Mouse (Mus musculus) limb, embryonic 11.5 days (tissue): ENCODE data around the gene Tfdp1. TPM values are rescaled to one million over a fixed set of nuclear protein-coding genes. Genes with fewer than 3 reads are reported as not detected.

Experiments used
- ATAC-seq: fragments of 200-750 bp; cut with Nextera tagmentation; 2 replicates; pipeline ENCODE4 v1.8.0; 2017; ENCODE audit warnings: low read depth; ENCODE audit not compliant: insufficient number of reproducible peaks, low FRiP score, low TSS enrichment
- DNase-seq: peaks from one replicate; pipeline ENCODE4 v3.0.0-alpha.2; 2015; ENCODE audit warnings: low spot score
- H3K27ac ChIP-seq: fragments of 300-500 bp; sonication (generic); replicated peaks from 2 replicates; pipeline ENCODE4 v1.5.1; 2014; ENCODE audit warnings: low read depth, mild to moderate bottlenecking, low read length
- H3K27me3 ChIP-seq: fragments of 300-500 bp; sonication (generic); 2 replicates; pipeline ENCODE4 v1.6.1; 2014; ENCODE audit warnings: mild to moderate bottlenecking, low read length, mixed read lengths; ENCODE audit not compliant: control insufficient read depth, insufficient read depth
- H3K36me3 ChIP-seq: fragments of 300-500 bp; sonication (generic); 2 replicates; pipeline ENCODE4 v1.6.1; 2014; ENCODE audit warnings: mild to moderate bottlenecking, low read length, moderate library complexity, mixed read lengths; ENCODE audit not compliant: control insufficient read depth, insufficient read depth
- H3K4me1 ChIP-seq: fragments of 300-500 bp; sonication (generic); 2 replicates; pipeline ENCODE4 v1.6.1; 2014; ENCODE audit warnings: low read length, mixed read lengths; ENCODE audit not compliant: control insufficient read depth, insufficient read depth
- H3K4me2 ChIP-seq: fragments of 300-500 bp; sonication (generic); 2 replicates; pipeline ENCODE4 v1.6.1; 2014; ENCODE audit warnings: low read depth, mild to moderate bottlenecking, moderate library complexity; ENCODE audit not compliant: severe bottlenecking
- H3K4me3 ChIP-seq: fragments of 300-500 bp; sonication (generic); 2 replicates; pipeline ENCODE4 v1.5.1; 2014; ENCODE audit warnings: low read depth, low read length
- H3K9ac ChIP-seq: fragments of 300-500 bp; sonication (generic); 2 replicates; pipeline ENCODE4 v1.6.1; 2014; ENCODE audit warnings: mild to moderate bottlenecking, low read length
- H3K9me3 ChIP-seq: fragments of 300-500 bp; sonication (generic); 2 replicates; pipeline ENCODE4 v1.6.1; 2016; ENCODE audit warnings: low read length; ENCODE audit not compliant: control insufficient read depth
- WGBS: fragments of 180-500 bp; shearing (Covaris S2); extraction: QIAGEN DNeasy Blood & Tissue Kit; methylation state at CpG from one replicate; pipeline ENCODE4 v1.1.7; 2014; 5-methylcytosine and 5-hydroxymethylcytosine counted together
- polyA plus RNA-seq: library from polyadenylated mRNA; unstranded; fragments of >200 nt; fragmentation: Nextera tagmentation; extraction: Ambion mirVana; gene quantifications from 2 replicates; pipeline ENCODE4 v1.2.1, GENCODE M21; 2014

The Tfdp1 gene
- polyA plus RNA-seq, 1 experiment from 2014 or later = 196 TPM

DNA sequence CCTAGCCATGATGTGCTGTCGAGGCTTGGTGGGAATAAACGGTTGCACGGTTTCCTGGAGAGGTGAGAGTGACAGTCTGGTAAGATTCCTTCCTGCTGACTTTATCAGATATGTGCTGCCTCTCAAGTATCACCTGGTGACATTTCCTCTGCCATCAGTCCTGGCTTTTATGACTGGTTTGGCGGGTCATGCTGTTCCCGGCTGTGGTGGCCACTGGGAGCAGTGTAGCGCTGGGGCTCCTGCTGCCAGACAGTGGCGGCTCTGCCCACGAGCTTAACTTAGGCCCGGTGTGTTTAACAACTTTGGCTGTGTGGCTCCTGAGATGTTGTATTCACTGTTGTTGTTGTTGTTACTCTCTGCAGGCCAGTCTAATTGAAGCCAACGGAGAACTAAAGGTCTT, 18.1 kb downstream of the Tfdp1 start:
- Histone ChIP-seq H3K27ac (no peak overlapping the region), H3K27me3 (no peaks in the 10 kb centered on the region), H3K4me2 (no peak overlapping the region), H3K4me3 (no peak overlapping the region), H3K36me3 (peaks cover 53% of the 10 kb centered on the region), H3K9me3 (peaks cover 3% of the 10 kb centered on the region; the same call in 1 of the 2 replicates), H3K9ac (no peak overlapping the region), H3K4me1 (no peaks in the 10 kb centered on the region)
- 83% methylated on average over 10 of the region's 10 CpGs for WGBS
- ATAC-seq (no peak), DNase-seq (no peak)

- no peak overlapping the region for H3K9ac ChIP-seq
- no peaks in the 10 kb centered on the region for H3K27me3 ChIP-seq
- no peaks in the 10 kb centered on the region for H3K4me1 ChIP-seq
- DNase-seq (no peak), ATAC-seq (no peak)
- H3K27ac ChIP-seq = no peak overlapping the region
- no peak overlapping the region for H3K4me2 ChIP-seq
- peaks cover 65% of the 10 kb centered on the region for H3K36me3 ChIP-seq
- H3K9me3 ChIP-seq = peaks cover 3% of the 10 kb centered on the region; the same call in 1 of the 2 replicates
- WGBS = 90% methylated on average over 7 of the region's 7 CpGs
- H3K4me3 ChIP-seq = no peak overlapping the region
Measured at GRCm38 (mm10) chr8:13360213-13360612, 21.7 kb downstream of the Tfdp1 start.

DNA sequence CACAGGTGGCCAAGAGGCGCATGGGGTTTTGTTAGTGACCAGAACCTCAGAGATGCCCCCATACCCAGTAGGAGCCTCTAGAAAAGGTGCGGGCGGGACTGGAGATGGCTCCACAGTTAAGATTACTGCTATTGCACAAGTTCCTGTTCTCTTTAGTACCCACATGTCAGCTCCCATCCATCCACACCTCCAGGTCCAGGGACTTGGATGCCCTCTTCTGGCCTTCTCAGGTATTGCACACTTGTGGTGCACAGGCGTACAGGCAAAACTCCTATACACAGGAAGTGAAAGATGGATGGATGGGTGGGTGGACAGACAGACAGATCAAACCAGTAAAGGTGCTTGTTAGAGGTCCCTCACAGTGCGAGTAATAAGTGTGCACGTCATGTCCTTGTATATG, 23.3 kb downstream of the Tfdp1 start:
- Histone ChIP-seq H3K9me3 (peaks cover 3% of the 10 kb centered on the region; the same call in 1 of the 2 replicates), H3K4me1 (no peaks in the 10 kb centered on the region), H3K9ac (no peak overlapping the region), H3K4me2 (no peak overlapping the region), H3K27me3 (no peaks in the 10 kb centered on the region), H3K36me3 (peaks cover 65% of the 10 kb centered on the region), H3K4me3 (no peak overlapping the region), H3K27ac (no peak overlapping the region)
- ATAC-seq (no peak), DNase-seq (no peak)
- WGBS = 93% methylated on average over 6 of the region's 6 CpGs

DNA sequence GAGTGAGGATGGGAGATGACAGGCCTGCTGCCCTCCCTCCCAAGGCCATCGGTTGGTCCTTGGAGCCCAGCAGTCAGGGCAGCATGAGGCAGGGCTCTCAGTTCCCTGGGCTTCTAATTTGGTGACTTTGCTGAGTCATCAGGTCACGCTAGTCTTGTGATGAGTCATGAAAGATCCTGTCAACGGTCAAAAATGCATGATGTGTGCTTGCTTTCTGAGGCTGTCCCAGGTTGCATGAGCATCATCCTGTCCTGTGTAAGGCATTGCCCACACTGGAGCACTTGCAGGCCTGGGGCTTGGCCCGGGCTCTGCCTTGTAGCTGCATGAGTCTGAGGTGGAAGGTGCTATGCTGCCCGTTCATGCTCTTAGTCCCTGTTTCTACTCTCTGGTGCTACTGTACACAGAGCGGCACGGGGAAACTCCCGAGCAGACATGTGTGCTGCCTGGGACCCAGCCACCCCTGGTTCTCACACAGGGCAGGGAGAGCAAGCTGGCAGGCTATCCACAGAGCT, 34.7 kb downstream of the Tfdp1 start:
- ATAC-seq = no peak

GRCm38 (mm10) chr8:13381630-13382029, 43.1 kb downstream of the Tfdp1 start:
- no peak for DNase-seq
- Histone ChIP-seq H3K4me2 (no peak overlapping the region), H3K4me1 (no peaks in the 10 kb centered on the region), H3K9me3 (no peaks in the 10 kb centered on the region), H3K36me3 (peaks cover 14% of the 10 kb centered on the region), H3K27me3 (no peaks in the 10 kb centered on the region), H3K27ac (no peak overlapping the region), H3K4me3 (no peak overlapping the region), H3K9ac (no peak overlapping the region)
- ATAC-seq = no peak
- 88% methylated on average over 7 of the region's 7 CpGs for WGBS

More for the DNA sequence above, 34.7 kb downstream of the Tfdp1 start:
- Histone ChIP-seq H3K9me3 (no peaks in the 10 kb centered on the region), H3K4me3 (no peak overlapping the region), H3K27ac (no peak overlapping the region), H3K4me2 (no peak overlapping the region), H3K27me3 (no peaks in the 10 kb centered on the region), H3K4me1 (no peaks in the 10 kb centered on the region), H3K36me3 (peaks cover 48% of the 10 kb centered on the region), H3K9ac (no peak overlapping the region)
- WGBS = 89% methylated on average over 8 of the region's 8 CpGs
- no peak for DNase-seq

DNA sequence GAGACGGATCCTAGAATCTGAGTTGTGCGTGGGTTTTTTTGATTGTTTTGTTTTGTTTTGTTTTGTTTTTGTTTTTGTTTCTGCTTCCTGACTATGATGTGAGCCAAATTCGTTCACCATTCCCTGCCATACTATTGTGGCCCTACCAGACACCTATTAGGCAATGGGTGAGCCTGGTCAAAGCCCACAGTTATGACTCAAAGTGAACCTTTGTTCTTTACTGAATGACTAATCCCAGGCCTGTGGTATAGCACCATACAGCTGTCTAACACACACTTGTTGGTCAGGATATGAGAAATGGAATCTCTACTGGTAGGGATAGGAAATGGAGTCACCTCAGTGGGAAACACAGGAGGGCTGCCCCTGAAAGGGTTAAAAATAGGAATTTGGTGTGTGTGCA, 44.0 kb downstream of the Tfdp1 start:
- H3K4me3 ChIP-seq = no peak overlapping the region
- H3K27me3 ChIP-seq = no peaks in the 10 kb centered on the region

GRCm38 (mm10) chr8:13382999-13383398, 44.4 kb downstream of the Tfdp1 start:
- H3K36me3 ChIP-seq = peaks cover 14% of the 10 kb centered on the region
- H3K4me1 ChIP-seq = no peaks in the 10 kb centered on the region
- H3K4me2 ChIP-seq = no peak overlapping the region
- no peak overlapping the region for H3K9ac ChIP-seq
- ATAC-seq (no peak), DNase-seq (no peak)
- no peak overlapping the region for H3K27ac ChIP-seq
- WGBS = 91% methylated on average over 4 of the region's 4 CpGs
- no peak overlapping the region for H3K4me3 ChIP-seq
- no peaks in the 10 kb centered on the region for H3K27me3 ChIP-seq
- H3K9me3 ChIP-seq = no peaks in the 10 kb centered on the region

More for the DNA sequence above, 44.0 kb downstream of the Tfdp1 start:
- peaks cover 14% of the 10 kb centered on the region for H3K36me3 ChIP-seq
- H3K27ac ChIP-seq = no peak overlapping the region
- no peak overlapping the region for H3K4me2 ChIP-seq
- ATAC-seq (no peak), DNase-seq (no peak)
- H3K9ac ChIP-seq = no peak overlapping the region
- WGBS = 91% methylated on average over 3 of the region's 3 CpGs
- no peaks in the 10 kb centered on the region for H3K9me3 ChIP-seq
- H3K4me1 ChIP-seq = no peaks in the 10 kb centered on the region

- ATAC-seq (no peak), DNase-seq (no peak)
- Histone ChIP-seq H3K4me3 (no peak overlapping the region), H3K9ac (no peak overlapping the region), H3K27ac (no peak overlapping the region), H3K27me3 (no peaks in the 10 kb centered on the region), H3K9me3 (no peaks in the 10 kb centered on the region), H3K36me3 (no peaks in the 10 kb centered on the region), H3K4me2 (no peak overlapping the region), H3K4me1 (no peaks in the 10 kb centered on the region)
- WGBS = 83% methylated on average over 13 of the region's 13 CpGs
Measured at GRCm38 (mm10) chr8:13386366-13386765, 47.8 kb downstream of the Tfdp1 start.

DNA sequence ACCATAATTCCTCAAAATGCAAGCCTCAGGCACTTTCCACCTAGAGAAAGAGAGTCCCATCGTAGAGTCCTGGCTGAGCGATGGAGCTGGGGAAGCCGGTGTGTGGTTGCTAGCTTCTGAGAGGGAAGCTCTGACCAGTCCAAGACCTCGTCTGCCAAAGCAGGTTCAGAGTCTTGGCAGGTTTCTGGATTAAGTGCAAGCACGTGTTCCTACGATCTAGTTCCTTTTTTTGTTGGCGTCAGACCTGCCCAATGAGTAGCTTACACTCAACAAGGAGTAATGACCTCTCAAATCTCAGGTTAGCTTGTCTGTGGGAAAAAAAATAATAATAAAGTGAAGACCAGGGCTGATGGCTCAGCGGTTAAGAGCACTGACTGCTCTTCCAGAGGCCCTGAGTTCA, 49.2 kb downstream of the Tfdp1 start:
- Histone ChIP-seq H3K4me1 (no peaks in the 10 kb centered on the region), H3K4me3 (no peak overlapping the region), H3K9ac (no peak overlapping the region), H3K36me3 (no peaks in the 10 kb centered on the region), H3K27me3 (no peaks in the 10 kb centered on the region), H3K9me3 (no peaks in the 10 kb centered on the region), H3K27ac (no peak overlapping the region), H3K4me2 (no peak overlapping the region)
- DNase-seq (no peak), ATAC-seq (no peak)
- 85% methylated on average over 8 of the region's 8 CpGs for WGBS
